Mouse (Mus musculus) c-Kit-negative CD71-positive TER-119-positive erythroid progenitor cells, embryonic 14.5 days (primary cell): ENCODE data around the gene Atp13a5.

Experiments
- DNase-seq: peaks from one replicate; pipeline ENCODE4 v3.0.0-alpha.2; 2013; ENCODE audit warnings: low read depth, low spot score

The Atp13a5 gene

DNA sequence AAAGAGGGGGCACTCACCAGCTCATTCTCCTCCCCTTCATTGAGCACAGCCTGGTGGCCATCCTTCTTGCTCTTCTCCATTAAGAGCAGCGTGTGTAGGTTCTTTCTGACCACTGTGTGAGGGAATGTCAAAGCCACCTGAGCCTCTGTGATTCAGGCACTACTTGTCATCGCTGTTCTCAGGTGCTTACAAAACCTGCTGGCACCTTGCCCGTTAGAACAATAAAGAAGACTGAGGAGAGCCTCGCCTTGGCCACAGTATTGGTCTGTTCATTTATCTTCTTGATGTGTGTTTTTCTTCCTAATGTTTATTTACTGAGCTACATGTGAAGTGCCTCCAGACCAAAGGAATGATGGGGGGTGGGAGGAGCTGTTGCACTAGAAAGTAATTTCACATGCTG, at the start of gene Atp13a5:
Gene Atp13a5, minus strand, starts transcription at position 275 of the 400 bp plus-strand sequence.
- no peak for DNase-seq

DNA sequence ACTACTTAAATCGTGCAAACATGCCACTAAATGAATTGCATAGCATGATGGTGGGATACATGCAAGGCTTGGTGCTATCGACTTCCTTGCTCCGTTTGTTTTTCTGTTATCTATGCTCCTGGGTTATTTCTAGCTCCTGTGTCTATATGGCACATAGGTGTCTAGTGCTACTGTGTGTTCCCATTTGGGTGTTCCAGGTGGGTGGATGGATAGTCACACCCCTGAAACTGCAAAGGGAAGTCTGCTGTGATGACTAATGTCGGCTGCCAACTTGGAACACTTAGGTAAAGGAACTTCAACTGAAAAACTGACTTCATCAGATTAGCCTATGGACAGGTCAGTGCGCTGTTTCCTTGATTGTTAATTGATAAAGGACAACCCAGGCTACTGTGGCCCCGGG, 36.3 kb upstream of the Atp13a5 start:
- no peak for DNase-seq

DNA sequence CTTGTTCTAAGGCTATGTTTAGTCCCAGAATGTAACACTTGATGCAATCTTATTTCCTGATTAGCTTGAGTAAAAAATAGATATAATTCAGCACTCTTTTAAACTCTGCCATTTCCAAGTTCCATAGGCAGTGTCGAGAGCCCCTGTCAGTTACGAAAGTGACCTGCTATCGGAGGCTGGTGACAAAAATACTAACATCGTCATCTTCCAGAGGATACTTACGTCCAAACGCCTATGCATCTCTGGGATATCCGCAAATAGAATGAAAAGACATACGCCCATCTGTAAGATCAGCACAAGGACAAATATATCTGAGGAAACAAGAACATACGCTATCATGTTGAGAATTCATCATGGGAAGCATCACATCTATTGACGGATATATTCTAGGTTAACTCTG, 28.8 kb upstream of the Atp13a5 start:
- no peak for DNase-seq

DNA sequence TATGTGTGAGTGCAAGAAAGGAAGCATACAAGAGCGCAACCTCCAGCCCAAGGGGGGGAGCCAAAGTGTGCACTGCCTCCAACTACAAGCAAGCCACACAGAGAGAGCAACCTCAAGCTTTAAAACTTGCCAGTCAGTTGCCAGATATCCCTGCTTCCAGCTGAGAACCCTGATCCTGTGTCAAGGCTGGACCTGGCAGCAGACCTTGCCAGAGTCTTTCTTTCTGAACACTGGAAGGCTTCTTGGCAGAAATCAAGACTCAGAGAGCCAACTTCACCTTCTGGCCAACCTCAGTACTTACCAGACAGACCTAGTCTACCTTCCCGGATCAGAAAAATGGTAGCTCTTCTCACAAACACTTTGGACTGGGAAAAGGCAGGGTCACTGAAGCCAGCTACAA, 20.5 kb upstream of the Atp13a5 start:
- no peak for DNase-seq

DNA sequence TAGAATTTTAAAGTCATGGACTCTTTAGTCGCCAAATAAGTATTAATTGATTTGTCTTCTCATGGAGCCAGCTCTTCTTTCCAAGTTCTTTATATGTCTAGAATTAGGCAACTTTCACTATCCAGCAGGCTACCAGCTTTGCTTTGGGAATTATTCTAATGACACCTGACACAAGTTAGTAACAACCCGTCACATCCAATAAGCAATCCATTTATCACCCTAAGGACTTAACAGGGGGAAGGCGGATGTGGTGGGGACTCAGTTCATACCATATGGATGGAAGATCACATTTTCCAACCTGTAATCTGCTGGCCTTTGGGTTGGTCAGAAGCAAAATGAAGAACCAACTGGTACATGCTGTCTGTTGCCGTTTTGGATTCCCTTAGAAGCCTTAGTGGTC, 6.2 kb upstream of the Atp13a5 start:
- DNase-seq = no peak

DNA sequence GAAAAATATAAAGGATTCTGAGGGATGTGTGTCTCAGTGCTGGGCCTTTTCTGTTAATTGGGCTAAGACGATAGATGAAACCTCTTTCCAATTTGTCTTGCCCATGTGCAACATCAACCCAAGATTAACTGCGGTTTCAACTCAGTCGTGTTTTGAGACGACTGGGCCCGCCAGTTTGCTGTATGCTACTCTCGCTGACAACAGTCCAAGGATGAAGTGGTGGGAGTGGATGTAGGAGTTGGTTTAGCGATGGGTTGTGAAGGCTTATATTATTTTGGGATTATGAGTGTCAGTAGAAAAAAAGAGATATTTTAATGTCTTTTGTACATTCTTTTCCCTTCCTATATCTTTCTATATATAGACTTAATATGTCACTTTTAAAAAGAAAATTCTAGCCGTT, 3.9 kb downstream of the Atp13a5 start:
- DNase-seq = no peak

DNA sequence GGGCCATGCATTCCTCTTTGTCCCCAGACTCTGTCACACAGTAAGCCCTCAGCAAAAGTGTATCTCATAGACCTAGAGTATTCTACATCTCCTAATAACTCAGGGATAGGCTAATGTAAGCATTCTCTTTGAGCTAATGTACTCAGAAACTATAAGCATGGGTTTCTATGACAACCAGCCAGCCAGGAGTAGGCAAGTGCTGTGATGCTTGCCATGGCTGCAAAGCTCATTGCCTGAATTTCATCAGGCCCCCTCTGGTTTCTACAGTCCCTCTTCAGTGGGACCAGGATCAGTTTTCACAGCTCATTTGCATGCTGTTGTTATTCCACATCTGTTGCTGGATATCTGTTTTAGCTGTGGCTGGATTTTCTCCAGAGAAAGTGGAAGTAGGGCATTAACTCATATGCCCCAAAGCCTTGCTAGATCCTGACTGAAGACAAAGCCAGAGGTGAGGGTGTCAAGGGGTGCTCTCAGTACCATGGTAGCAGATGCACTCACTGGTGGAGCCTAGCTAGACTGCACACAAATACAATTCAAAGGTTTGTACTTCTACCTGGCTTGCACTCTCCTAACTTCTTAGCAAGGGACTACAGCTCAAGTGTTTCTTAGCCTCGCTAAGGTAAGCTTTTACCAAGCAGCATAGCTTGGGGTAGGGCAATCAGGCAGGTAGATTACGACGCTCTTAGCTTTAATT, 47.0 kb downstream of the Atp13a5 start:
- DNase-seq = no peak

DNA sequence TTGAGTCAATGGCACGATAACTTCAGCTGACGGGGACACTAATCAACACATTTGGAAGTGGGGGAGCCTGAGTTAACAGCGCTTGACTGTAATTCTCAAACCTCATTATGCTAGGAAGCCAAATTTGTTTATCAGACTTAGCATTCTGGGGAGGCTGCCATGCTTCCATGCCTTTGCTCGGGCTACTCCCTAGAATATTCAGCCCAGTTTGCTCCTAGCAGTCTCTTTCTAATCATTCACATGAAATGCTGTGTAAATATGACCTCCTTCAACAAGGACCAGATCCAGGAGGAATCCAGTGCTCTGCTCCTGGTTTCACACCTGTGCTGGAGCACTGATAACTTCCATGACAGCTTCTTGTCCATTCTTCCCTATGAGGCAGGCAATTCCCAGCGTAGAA, 47.6 kb downstream of the Atp13a5 start:
- DNase-seq = no peak

DNA sequence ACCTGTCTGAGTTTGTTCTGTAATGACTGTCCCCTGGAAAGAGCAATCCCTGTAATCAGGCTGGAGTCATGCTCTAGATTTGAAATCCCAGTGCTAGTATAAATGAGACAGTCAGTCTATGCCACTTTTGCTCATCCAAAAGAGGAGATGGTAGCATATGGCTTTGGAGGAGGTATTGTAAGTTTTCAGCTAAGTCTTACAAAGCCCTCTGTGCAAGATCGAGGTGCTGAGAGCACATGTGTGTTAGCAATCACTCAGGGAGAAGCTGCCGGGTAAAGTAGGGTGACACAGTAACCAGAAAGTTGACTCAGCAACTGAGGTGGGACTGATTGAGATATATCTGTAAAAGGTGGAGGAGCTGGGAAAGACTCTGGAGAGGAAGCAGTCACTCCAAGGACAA, 49.3 kb downstream of the Atp13a5 start:
- no peak for DNase-seq

DNA sequence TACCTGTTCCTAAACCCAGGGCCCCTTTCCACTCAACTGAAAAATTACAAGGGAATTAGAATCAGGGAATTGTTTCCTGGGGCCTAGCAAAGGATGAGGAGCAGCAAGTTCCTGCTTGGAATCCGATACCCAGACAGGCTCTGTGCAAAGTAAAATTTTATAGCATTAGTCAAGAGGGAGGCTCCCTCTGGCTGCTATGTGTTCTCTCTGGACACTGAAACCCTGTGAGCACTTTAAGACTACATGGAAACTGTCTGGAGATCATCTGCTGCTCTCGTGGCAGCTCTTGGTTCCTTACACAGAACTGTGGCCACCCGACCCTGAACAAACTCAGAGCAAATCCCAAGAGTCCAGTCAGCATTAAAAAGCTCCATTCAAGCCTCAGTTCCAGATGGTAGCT, 50.6 kb downstream of the Atp13a5 start:
- DNase-seq = no peak

DNA sequence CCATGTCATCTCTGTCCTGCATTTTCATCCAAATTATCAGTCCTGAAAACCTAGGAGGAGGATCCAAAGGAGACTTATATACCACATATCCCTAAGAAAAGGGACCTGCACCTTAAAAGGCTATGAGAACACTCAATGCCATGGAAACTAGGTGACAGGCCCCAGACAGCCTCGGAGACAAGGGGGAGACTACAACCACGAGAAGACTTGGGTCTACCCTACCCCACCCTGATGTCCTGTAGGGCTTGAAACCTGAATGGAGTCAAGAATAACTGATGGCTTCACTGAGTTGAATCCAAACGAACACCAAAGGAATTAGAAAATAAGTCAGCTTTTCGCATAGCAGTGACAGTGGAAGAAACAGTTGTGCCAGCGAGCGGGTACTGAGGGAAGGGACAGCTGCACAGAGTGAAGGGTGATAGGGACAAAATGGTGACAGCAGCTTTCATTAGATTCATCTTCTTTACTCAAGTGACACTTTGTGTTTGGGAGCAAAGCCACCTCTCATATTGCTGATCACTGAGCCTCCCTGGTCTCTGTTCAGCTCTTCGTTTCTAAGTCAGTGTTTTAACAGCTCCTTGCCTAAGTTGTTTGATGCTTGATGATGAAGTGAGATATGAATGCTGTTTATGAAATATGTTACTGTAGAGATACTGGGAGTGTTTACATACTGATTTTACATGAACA, 53.2 kb downstream of the Atp13a5 start:
- DNase-seq = no peak

DNA sequence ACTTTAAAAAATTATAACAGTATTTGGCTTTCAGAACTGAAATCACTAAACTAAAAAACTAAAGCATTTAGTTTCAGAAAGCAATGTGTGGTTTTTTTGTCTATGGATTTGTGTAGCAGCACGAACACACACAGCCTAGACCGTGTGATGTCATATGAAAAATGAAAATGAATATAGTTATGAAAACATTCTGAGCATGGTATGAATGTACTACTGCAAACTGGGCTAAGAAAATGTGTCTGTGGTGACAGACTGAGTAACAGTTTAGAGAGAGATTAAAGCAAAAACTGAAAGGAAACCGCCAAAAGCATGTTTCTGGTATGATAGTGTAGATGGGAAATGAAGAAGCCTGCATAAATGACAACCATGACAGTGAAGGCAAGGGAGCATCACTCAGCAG, 57.8 kb downstream of the Atp13a5 start:
- DNase-seq = no peak

DNA sequence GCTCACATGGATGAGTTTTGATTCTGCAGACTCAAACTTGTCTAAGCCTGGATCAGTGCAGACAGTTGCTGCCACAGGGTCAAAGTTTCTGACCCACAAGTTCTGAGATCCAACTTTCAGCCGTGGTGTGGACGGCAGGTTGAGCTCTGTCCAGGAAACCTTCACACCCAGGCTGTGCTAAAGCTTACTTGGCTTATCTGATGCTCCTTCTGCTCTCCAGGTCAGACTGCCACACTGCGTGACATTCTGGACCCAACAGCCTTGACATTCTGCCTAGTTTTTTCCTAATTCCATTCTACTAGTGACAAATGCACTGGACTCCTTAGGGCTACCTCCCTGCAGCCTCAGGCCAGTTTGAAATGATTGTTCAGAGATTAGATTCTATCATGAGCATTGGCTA, 63.1 kb downstream of the Atp13a5 start:
- DNase-seq = no peak

DNA sequence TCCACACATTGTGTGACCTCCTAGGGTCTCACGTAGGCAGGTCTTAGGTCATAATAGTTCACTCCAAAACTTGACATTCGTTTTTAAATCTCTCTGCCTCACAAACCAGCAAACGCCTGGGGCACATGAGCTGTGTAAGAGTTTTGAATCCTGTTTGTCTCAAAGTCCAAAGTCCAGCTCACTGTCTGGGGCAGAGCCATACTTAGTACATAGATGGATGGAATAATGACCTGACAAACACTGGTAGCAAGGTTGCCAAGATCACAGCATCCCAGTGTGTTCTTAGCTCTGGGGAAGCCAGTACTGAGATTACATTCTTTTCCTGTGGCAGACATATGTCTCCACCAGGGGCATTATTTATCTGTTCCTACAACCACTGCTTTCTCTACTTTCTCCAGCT, 63.5 kb downstream of the Atp13a5 start:
- no peak for DNase-seq

DNA sequence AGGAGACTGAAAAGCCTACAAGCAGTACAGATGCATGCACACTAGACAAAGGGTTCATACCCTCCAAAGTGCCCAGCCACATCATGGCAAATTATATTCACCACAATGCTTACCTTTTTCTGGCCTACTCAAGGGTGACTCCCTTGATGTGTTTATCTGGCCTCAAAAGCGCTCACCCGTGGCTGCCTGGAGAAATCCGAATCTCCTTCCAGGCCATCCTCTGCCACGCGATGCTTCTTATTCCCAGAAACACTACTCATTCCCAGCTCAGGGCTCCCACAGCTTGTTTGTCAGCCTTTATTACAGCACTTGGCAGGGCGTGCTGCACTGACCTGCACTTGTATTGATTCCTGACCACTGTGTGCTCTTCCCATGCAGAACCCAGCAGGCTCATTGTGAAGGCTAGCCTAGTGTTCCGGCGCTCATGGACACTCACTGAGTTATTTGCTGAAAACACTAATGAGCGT, 80.9 kb downstream of the Atp13a5 start:
- no peak for DNase-seq

DNA sequence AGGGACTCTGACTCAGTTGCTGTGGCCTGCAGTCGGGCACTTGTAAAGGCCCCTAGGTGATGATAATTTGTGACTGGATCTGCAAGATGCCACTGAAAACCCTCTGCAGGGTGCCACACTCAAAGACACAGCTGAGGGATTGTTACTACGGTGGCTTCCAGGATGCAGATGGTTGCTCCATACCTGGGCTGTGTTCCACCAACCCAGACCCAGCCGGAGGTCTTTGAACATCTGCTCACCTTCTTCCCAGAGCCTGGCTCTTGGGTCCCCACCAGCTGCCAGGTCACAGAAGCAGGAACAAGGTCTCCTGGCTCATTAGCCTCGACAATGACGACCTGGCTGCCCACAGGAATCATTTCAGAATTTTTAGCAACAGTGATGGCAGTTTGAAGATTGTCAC, 97.8 kb downstream of the Atp13a5 start:
- no peak for DNase-seq

DNA sequence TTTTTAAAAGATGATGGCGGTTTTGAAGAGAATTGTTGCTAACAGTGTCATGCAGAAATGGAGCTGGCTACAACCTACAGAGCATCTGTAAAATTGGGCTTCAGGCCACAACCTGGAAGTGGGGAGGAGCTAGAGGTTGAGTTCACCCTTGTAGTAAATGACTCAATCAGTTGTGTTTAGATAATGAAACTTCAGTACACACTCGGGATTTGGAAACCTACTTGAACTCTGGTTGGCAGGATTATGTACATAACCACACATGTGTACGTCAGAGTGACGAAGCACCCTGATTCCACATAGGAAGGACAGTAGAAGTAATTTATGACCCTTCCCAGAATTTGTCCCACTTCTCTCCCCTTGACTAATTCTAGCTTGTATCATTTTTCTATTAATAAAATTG, 124.2 kb downstream of the Atp13a5 start:
- no peak for DNase-seq

DNA sequence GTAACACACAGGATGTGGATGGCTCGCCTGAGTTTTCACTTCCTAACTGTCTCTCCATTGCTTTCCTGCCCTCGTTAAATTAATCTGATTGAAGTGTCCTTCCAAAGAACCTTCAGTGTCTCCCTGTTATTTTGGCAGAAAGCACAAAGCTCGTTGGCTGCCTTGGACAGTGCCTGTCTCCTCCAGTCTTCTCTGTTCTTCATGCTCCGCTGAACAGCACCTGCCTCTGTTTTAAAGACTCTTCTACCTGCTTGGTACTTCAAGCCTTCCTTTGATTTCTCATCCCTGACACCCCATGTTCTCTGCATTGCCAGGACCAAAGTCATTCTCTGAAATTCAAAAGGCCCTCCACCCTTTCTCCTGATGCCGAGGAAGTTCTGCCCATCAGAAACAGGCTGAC, 142.6 kb downstream of the Atp13a5 start:
- no peak for DNase-seq

DNA sequence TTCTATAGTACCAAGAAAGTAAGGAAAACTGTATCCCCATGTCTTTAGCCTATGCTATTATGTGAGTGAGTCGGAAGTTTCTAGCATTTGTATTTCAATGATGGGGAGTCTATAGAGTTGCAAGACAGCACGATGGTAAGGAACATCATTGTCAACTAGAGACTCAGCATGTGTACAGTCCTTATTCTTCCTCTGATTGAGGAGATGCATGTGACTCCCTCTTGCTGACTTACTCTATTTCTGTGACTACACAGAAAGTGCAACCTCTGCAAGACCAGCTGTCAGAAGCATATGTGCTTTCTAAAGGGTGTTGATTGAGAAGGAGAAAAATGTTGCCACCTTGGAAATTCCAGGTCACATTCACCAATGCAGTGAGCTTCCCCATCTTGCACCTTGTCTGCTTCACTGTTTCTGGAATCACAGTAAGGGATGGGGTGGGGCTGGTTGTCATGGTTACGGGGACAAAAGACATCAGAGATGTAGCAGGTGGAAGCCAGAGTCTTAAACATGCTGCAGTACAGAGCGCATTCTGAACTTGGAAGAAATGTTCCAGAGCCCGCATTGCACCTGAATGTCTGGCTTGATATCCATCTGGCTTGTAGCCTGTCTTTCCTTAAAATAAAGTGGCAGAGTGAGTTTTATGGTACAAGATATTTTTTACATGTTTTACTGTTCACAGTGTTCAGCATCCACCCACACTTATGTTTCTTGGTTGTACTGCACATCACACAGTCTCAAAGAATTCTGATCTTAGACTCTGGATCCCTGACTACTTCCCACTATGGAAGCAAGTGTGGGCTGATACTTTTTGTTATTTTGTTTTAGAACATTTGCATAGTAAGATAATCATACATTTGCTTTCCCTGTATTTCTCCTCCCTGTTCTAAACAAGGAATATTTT, 161.9 kb downstream of the Atp13a5 start:
- no peak for DNase-seq

DNA sequence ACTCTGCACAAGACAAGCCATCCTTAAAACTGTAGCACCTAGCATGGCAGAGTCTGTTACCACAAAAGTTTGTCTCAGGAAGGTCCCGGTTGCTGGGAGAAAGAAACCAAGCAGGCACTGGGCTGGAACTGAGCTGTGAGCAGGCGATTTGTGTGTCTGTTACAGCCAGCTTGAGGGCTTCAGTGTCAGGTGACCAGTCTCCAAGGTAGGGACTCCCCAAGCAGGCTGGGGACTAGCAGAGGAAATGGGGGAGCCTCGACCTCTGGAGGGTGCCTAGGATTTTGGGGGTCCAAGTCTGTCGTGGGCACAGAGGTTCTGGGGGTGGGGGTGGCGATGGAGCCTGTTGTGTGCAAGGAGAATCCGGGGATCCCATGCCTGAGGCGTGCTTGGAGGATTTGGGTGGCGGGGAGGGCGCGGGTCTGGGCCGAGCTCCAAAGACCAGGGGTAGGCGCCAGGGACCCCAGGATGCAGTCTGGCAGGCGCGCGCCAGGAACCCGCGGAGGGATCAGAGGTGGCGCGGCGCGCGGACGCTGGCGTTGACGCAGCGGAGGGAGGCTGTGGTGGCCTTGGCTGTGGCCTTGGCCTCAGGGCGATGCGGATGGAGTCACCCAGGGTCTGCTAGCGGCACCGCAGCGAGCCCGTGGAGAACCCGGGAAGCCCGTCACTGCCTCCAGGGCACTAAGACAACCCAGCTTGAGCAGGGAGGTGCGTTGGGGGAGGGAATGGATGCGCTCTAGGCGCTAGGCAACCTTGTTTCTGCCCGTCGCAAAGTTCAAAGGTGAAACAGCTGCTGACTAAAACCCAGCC, 168.7 kb downstream of the Atp13a5 start, which contains the start of gene Hrasls:
Gene Hrasls, plus strand, starts transcription at position 91 of the 807 bp plus-strand sequence.
- DNase-seq = no peak

DNA sequence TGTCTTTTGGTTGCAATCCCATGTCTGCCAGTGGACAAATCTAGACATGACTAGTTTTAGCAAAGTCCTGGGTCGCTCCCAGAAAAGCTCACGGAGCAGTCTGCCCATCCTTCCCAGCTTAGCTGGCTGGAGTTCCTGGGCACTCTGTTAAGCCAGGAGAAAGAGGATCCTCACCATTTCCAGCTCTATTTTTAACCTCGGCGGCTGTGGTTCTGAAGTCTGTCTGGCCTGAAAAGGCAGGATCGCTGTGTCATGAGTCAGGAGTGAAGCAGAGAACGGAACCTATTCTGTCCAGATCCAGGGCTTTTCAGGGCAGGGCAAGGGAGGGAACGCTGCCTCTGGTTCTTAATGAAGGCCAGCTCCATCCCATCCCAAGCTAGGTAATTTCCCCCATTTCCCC, 169.7 kb downstream of the Atp13a5 start:
- no peak for DNase-seq

DNA sequence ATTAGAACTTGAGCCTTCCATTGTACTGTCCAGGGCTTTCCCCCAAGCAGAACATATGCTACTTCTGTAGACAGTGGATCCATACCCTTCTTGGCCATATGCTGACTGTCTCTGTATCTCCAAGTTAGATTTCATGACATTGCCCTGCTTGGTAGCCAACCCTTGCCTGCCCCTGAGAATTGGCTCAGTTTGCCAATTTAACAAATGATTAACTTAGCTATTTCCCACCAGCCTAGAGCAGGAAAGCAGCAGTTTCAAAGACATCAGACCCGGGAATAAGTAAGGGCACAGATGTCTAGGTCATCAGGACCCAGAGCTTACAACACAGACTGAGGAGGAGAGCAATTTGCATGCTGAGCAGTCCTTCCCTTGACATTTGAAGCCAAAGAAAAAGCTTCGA, 173.0 kb downstream of the Atp13a5 start:
- no peak for DNase-seq
